Mouse (Mus musculus): Measurements from ENCODE around the gene Gm45233. TPM values are rescaled to one million over a fixed set of nuclear protein-coding genes. Genes with fewer than 3 reads are reported as not detected.
"Not testable (repeated sequence)": the region's sequence is repeated elsewhere in the genome, so short reads cannot be mapped to it uniquely, and the experiment has no call there.

The Gm45233 gene
- not detected in 2 replicates for polyA plus RNA-seq (2015; fragmentation: Nextera tagmentation; extraction: Ambion mirVana)

DNA sequence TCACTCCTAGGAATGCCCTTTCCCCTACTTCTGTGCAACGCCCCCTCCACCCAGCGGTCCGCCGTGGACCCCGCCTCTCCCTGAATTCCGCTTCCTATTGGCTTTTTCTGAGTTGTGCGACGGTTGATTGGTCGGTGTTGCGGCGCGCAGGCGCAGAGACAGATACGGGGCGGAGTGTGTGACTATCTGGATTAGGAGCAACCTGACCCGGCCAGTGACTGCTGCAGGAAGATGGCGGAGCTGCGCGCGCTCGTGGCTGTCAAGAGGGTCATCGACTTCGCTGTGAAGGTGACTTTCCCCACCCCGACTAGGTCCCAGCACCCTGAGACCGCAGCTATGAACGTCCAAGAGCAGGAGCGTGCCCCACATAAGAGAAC lies at the start of gene Gm45233, which contains the start of gene Etfb:
Gene Gm45233 (plus strand): TSS at position 212 of the 377 bp plus-strand sequence.
Gene Etfb (plus strand): TSS at position 167 of the 377 bp plus-strand sequence.
- Histone ChIP-seq H3K4me1 (replicated peaks) (peaks cover 55% of the 10 kb centered on the region), H3K4me3 (replicated peaks) (peak within 1 kb of the TSS; percentile 75), H3K27ac (replicated peaks) (peak within 1 kb of the TSS; percentile 91), H3K9me3 (replicated peaks) (no peaks in the 10 kb centered on the region), H3K9ac (peak within 1 kb of the TSS; percentile 61), H3K27me3 (no peaks in the 10 kb centered on the region), H3K4me2 (peak within 1 kb of the TSS; percentile 99), H3K36me3 (replicated peaks) (no peaks in the 10 kb centered on the region)
- WGBS (ENCODE audit: insufficient replicate concordance): under 1% methylated on average over 27 of the region's 27 CpGs
- ATAC-seq (ENCODE audit: insufficient read depth): peak; percentile 93

DNA sequence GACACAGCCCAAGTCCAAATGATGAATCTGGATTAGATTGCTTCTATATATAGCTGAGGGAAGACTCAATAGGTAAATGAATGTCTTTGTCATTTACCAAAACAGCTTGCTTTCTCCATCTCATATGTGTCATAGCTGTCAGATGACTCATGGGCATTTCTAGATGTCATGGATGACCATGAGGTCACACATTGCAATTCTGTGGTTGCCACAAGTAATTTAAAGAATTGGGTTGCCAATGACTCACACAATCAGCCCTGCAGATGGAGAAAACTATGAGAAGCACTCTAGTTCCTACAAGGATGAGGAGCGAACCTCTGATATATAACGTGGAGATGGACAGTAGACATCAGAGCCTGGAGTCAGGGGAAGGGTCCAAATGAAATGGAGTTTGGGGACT lies 44.4 kb upstream of the Gm45233 start:
- no peak overlapping the region for H3K9ac ChIP-seq
- H3K27me3 ChIP-seq: no peaks in the 10 kb centered on the region
- WGBS (ENCODE audit: insufficient replicate concordance): 57% methylated on average over 2 of the region's 2 CpGs
- no peak overlapping the region for H3K4me3 ChIP-seq (replicated peaks)
- H3K27ac ChIP-seq (replicated peaks): no peak overlapping the region
- no peaks in the 10 kb centered on the region for H3K9me3 ChIP-seq (replicated peaks)
- ATAC-seq (ENCODE audit: insufficient read depth): no peak
- no peaks in the 10 kb centered on the region for H3K4me1 ChIP-seq (replicated peaks)
- no peak overlapping the region for H3K4me2 ChIP-seq
- no peaks in the 10 kb centered on the region for H3K36me3 ChIP-seq (replicated peaks)

DNA sequence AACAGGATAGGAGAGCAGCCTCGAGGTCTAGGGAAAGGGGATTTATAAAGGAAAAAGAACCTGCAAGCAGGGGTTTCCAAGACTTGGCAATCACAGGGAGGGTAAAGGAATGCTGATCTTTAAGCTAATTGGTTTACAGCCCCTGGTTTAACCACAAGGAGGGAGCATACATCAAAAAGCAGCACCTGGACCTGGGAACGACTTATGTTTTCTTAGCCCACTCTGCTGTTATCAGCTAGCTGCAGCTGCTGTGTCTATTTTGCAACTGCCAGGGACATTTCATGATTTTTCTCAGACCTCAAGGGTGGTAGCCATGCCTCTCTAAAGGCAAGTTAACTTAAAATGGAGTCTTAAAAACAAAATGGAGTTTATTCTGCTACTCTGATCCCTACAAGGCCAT lies 41.2 kb upstream of the Gm45233 start:
- no peak for ATAC-seq (ENCODE audit: insufficient read depth)
- Histone ChIP-seq H3K4me3 (replicated peaks) (no peak overlapping the region), H3K4me1 (replicated peaks) (no peaks in the 10 kb centered on the region), H3K9ac (no peak overlapping the region), H3K9me3 (replicated peaks) (no peaks in the 10 kb centered on the region), H3K27ac (replicated peaks) (no peak overlapping the region), H3K27me3 (no peaks in the 10 kb centered on the region), H3K36me3 (replicated peaks) (no peaks in the 10 kb centered on the region), H3K4me2 (no peak overlapping the region)
- 15% methylated on average over 2 of the region's 2 CpGs for WGBS (ENCODE audit: insufficient replicate concordance)

DNA sequence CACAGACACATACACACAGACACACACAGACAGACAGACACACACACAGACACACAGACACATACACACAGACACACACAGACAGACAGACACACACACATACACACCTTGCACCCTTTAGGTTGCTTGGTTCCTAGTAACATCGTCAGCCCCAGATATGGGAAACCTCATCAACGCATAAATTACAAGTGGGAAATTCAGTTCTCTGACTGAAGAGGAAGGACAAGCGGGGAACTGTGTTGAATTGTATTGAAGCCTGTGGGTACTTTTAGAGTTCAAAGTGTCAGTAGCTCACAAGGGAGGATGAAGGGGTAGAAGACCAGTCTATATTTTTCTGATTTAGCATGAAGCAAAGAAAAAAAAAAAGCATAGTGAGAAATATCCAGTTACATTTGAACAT lies 36.4 kb upstream of the Gm45233 start:
- no peaks in the 10 kb centered on the region for H3K9me3 ChIP-seq (replicated peaks)
- H3K27ac ChIP-seq (replicated peaks): no peak overlapping the region
- H3K36me3 ChIP-seq (replicated peaks): no peaks in the 10 kb centered on the region
- H3K9ac ChIP-seq: no peak overlapping the region
- ATAC-seq (ENCODE audit: insufficient read depth): no peak
- H3K4me3 ChIP-seq (replicated peaks): no peak overlapping the region
- no peak overlapping the region for H3K4me2 ChIP-seq
- no peaks in the 10 kb centered on the region for H3K4me1 ChIP-seq (replicated peaks)
- 53% methylated on average over 3 of the region's 3 CpGs for WGBS (ENCODE audit: insufficient replicate concordance)
- no peaks in the 10 kb centered on the region for H3K27me3 ChIP-seq

DNA sequence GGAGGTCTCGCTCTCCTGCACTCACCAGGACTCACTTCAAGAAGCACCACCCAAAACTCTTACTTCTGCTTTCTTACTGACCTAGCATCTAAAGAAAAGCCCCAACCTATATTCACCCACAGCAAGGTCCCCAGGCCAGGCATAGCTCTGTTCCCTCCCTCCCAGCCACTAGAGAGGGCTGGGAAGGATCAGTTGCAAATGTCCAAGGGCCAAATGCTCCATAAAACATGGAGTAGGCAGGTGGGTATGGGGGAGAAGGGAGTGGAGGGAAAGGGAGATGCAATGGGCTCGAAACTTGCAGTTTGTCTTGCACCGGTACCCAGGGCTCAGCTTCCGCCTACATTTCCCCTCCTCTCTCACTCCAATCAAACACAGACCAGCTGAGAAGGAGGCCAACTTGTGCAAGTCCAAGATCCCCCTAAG lies 35.8 kb upstream of the Gm45233 start, which contains the start of gene Siglecg:
Gene Siglecg (plus strand): TSS at position 74 of the 423 bp plus-strand sequence.
- Histone ChIP-seq H3K4me1 (replicated peaks) (no peaks in the 10 kb centered on the region), H3K27me3 (no peaks in the 10 kb centered on the region), H3K4me3 (replicated peaks) (no peak within 1 kb of the TSS), H3K27ac (replicated peaks) (no peak within 1 kb of the TSS), H3K4me2 (no peak within 1 kb of the TSS; the same call in 1 of the 2 replicates), H3K9me3 (replicated peaks) (no peaks in the 10 kb centered on the region), H3K36me3 (replicated peaks) (no peaks in the 10 kb centered on the region), H3K9ac (no peak within 1 kb of the TSS)
- 26% methylated on average over 4 of the region's 4 CpGs for WGBS (ENCODE audit: insufficient replicate concordance)
- no peak for ATAC-seq (ENCODE audit: insufficient read depth)

DNA sequence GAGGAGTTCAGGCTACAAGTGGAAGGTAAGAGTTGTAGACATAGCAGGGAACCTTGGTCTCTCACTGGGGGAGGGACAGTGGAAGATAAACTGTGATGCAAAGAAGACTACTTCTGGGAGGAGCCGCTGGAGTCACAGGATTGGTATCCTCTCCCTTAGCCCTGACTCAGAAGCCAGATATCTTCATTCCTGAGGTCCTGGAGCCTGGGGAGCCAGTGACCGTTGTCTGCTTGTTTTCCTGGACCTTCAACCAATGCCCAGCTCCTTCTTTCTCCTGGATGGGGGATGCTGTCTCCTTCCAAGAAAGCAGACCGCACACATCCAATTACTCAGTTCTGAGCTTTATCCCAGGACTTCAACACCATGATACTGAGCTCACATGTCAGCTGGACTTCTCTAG lies 34.8 kb upstream of the Gm45233 start:
- Histone ChIP-seq H3K27me3 (no peaks in the 10 kb centered on the region), H3K4me3 (replicated peaks) (no peak overlapping the region), H3K4me2 (no peak overlapping the region), H3K9ac (no peak overlapping the region), H3K9me3 (replicated peaks) (no peaks in the 10 kb centered on the region), H3K36me3 (replicated peaks) (no peaks in the 10 kb centered on the region), H3K4me1 (replicated peaks) (no peaks in the 10 kb centered on the region), H3K27ac (replicated peaks) (no peak overlapping the region)
- WGBS (ENCODE audit: insufficient replicate concordance): 67% methylated on average over 3 of the region's 3 CpGs
- no peak for ATAC-seq (ENCODE audit: insufficient read depth)

DNA sequence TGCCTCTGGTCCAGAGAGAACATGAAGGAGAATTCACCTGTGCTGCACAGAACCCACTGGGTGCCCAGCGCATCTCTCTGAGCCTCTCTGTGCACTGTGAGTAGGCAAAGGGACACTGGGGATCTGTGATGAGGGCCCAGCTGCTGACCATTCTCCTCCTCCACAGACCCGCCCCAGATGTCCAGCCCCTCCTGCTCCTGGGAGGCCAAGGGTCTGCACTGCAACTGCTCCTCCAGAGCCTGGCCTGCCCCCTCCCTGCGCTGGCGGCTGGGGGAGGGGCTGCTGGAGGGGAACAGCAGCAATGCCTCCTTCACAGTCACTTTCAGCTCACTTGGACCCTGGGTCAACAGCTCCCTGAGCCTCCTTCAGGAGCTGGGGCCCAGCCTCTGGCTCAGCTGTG lies 32.2 kb upstream of the Gm45233 start:
- not testable (repeated sequence) for H3K9ac ChIP-seq; H3K4me3 ChIP-seq (replicated peaks); H3K9me3 ChIP-seq (replicated peaks); H3K27me3 ChIP-seq; H3K4me1 ChIP-seq (replicated peaks); H3K27ac ChIP-seq (replicated peaks); H3K4me2 ChIP-seq; H3K36me3 ChIP-seq (replicated peaks); ATAC-seq (ENCODE audit: insufficient read depth)
- WGBS (ENCODE audit: insufficient replicate concordance): 30% methylated on average over 4 of the region's 4 CpGs

DNA sequence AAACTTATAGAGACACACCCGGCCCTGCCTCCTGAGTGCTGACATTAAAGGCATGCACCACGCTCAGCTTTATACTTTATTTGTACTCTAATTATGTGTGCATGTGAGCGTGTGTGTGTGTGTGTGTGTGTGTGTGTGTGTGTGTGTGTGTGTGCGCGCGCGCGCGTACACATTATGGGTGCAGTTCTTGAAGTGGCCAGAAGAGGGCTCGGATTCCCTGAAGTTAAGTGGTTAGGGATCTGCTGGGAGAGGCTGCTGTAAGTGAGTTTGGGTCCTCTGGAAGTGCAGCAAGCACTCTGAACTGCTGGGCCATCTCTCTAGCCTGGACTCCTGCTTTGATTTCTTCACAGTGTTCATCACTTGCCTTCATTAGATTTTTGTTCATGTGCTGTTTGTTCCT lies 26.6 kb upstream of the Gm45233 start:
- Histone ChIP-seq H3K36me3 (replicated peaks) (no peaks in the 10 kb centered on the region), H3K9ac (no peak overlapping the region), H3K27ac (replicated peaks) (no peak overlapping the region), H3K4me1 (replicated peaks) (no peaks in the 10 kb centered on the region), H3K27me3 (no peaks in the 10 kb centered on the region), H3K9me3 (replicated peaks) (no peaks in the 10 kb centered on the region), H3K4me2 (no peak overlapping the region), H3K4me3 (replicated peaks) (no peak overlapping the region)
- ATAC-seq (ENCODE audit: insufficient read depth): no peak
- WGBS (ENCODE audit: insufficient replicate concordance): 76% methylated on average over 10 of the region's 10 CpGs

DNA sequence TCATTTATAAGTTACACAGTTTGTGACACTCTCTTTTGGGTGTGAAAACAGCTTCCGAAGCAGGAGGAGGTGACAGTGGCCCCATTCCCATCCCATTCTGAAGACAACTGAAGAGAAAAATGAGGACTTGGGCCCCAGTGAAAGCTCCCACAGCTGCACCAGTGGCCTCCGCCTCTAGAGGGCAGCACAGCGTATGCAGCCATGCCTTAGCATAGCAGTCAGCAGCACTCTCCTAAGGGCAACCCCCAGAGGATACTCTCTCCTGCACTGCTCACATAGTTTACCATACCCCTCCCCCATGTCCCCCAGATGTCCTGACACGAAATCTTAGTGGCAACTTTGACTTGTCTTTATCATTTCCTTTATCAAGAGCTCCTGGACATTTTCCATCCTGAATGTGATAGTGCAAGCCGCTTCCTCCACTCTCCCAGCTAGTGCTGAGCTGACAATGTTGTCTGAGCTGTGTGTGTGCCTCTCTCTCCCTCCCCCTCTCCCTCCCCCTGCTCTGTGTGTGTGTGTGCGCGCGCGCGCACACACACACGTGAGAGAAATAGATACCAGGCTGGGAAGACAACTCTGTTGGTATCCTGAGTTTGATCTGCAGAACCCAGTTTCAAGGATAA lies 20.8 kb upstream of the Gm45233 start:
- no peaks in the 10 kb centered on the region for H3K36me3 ChIP-seq (replicated peaks)
- H3K27ac ChIP-seq (replicated peaks): no peak overlapping the region
- H3K4me1 ChIP-seq (replicated peaks): no peaks in the 10 kb centered on the region; the same call in 1 of the 2 replicates
- no peak overlapping the region for H3K9ac ChIP-seq
- H3K4me2 ChIP-seq: no peak overlapping the region; the same call in 1 of the 2 replicates
- 10% methylated on average over 11 of the region's 11 CpGs for whole genome bisulfite sequencing (ENCODE audit: insufficient replicate concordance)
- H3K4me3 ChIP-seq (replicated peaks): no peak overlapping the region
- no peaks in the 10 kb centered on the region for H3K27me3 ChIP-seq
- no peaks in the 10 kb centered on the region for H3K9me3 ChIP-seq (replicated peaks)
- ATAC-seq (ENCODE audit: insufficient read depth): peak; percentile 79

DNA sequence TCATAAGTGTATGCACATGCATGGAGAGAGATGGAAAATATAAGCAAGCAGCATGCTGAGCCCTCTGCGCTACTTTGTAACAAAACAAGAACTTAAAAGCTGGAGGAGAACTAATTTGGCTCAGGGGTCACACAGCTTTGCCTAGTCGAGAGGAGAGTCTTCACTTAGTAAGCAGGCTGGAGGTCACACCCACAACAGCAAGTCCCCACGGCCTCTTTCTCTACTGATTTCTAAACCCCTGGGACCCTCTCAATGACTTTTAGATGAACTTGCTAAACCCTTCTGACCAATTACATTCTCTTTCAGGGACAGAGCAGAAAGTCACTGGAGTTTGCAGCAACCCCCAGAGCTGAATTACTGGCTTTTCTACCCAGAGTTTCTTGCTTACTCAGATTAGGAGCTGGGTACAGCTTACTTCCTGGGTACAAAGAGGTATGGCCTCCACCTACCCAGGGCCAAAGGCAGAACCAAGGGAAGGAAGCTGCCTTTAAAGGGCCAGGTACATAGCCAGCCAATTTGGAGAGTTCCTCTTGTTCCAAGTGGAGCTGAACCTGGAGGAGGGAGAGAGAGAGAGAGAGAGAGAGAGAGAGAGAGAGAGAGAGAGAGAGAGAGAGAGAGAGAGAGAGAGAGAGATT lies 19.8 kb upstream of the Gm45233 start:
- no peak overlapping the region for H3K4me2 ChIP-seq
- WGBS (ENCODE audit: insufficient replicate concordance): 48% methylated on average over 3 of the region's 3 CpGs
- no peak overlapping the region for H3K27ac ChIP-seq (replicated peaks)
- no peaks in the 10 kb centered on the region for H3K27me3 ChIP-seq
- no peak for ATAC-seq (ENCODE audit: insufficient read depth)
- H3K9ac ChIP-seq: no peak overlapping the region
- H3K36me3 ChIP-seq (replicated peaks): no peaks in the 10 kb centered on the region
- H3K4me3 ChIP-seq (replicated peaks): no peak overlapping the region
- no peaks in the 10 kb centered on the region; the same call in 1 of the 2 replicates for H3K4me1 ChIP-seq (replicated peaks)
- no peaks in the 10 kb centered on the region for H3K9me3 ChIP-seq (replicated peaks)

DNA sequence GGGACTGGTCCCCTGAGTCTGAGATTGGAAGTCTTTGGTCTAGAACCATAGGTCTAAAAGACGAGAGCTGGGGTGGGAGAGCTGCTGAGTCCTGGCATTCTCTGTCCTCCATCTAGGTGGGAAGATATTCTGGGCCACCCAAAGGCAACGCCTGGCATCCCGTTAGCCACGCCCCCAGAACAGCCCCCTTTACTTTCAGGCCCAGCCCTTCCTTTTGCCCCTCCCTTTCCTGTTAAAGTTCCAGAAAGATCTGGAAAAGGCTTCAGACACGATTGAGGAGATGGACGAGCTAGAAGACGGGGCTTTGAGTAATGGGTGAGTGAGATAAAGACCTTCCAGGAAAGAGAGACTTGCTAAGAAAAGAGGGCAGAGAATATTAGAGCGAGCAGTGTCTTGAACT lies 16.5 kb upstream of the Gm45233 start, which contains the start of gene Lim2:
Gene Lim2 (plus strand): TSS at position 265 of the 400 bp plus-strand sequence.
- whole genome bisulfite sequencing (ENCODE audit: insufficient replicate concordance): 43% methylated on average over 8 of the region's 8 CpGs
- Histone ChIP-seq H3K36me3 (replicated peaks) (no peaks in the 10 kb centered on the region), H3K27me3 (no peaks in the 10 kb centered on the region), H3K27ac (replicated peaks) (no peak within 1 kb of the TSS), H3K4me2 (no peak within 1 kb of the TSS), H3K4me1 (replicated peaks) (no peaks in the 10 kb centered on the region; the same call in 1 of the 2 replicates), H3K9me3 (replicated peaks) (no peaks in the 10 kb centered on the region), H3K4me3 (replicated peaks) (no peak within 1 kb of the TSS), H3K9ac (no peak within 1 kb of the TSS)
- no peak for ATAC-seq (ENCODE audit: insufficient read depth)
